Mouse (Mus musculus): ENCODE data around the gene Faf2. TPM values are rescaled to one million over a fixed set of nuclear protein-coding genes. Genes with fewer than 3 reads are reported as not detected.

Gene Faf2
- total and polyA plus RNA-seq, 3 experiments, result 40.8 to 51.7 (median 43.7) TPM

DNA sequence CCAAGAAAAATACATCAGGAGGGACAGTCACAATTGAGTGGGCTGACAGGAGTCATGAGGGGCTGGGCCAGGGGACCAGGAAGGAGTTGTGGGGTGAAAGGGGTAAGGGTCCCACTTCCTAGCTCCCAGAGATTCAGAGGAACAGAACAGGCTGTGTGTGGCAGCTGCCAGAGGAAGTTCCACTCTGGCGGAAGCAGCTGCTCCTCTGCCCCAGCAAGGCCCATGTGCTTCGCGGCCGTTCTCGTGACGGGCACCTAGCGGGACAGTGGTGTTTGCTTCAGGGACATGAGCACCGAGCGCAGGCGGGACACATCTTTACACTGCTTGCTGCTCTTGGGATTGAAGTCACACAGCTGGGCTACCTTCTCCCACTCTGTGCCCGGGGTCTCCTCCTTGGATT is 28.0 kb upstream of the Faf2 start:
- H3K4me1 ChIP-seq (ENCODE audit: control insufficient read depth in 1 of 2, insufficient read depth in 2 of 2), result peaks cover 4 to 13% of the 10 kb centered on the region in 2 experiments
- dilution Hi-C loops (cut with MboI; ENCODE audit: extremely low pct_ligation_motif_present, extremely low pct_unique_long_range_greater_than_20kb, low sequenced_read_pairs), result no loop called here
- no peak for DNase-seq (ENCODE audit: extremely low read depth)
- H3K27ac ChIP-seq (ENCODE audit: insufficient read depth, low read depth), result no peak overlapping the region
- H3K4me3 ChIP-seq (replicated peaks in 1 of 3; ENCODE audit: low read depth in 2 of 3, low read length in 2 of 3, poor library complexity in 1 of 3), result no peak overlapping the region
- peaks cover 16% of the 10 kb centered on the region for H3K79me2 ChIP-seq (replicated peaks; ENCODE audit: control insufficient read depth, extremely low read depth, insufficient read depth, poor library complexity, severe bottlenecking)
- no peak for TF ChIP-seq CHD1 (IDR thresholded peaks at IDR 0.05; ENCODE audit: low read depth, low read length)
- no peak for TF ChIP-seq ETS1 (conservative IDR thresholded peaks at IDR 0.05; ENCODE audit: low read depth, low read length)
- TF ChIP-seq CTCF (conservative IDR thresholded peaks at IDR 0.05 in 1 of 2, IDR thresholded peaks at IDR 0.05 in 1 of 2; ENCODE audit: low read depth in 2 of 2, low read length in 2 of 2), result no peak
- TF ChIP-seq ZC3H11A (IDR thresholded peaks at IDR 0.05; ENCODE audit: low read depth, low read length), result no peak
- TF ChIP-seq TBP (conservative IDR thresholded peaks at IDR 0.05; ENCODE audit: low read depth, low read length), result no peak
- H3K9me3 ChIP-seq (replicated peaks; ENCODE audit: low read length), result no peaks in the 10 kb centered on the region
- no peak overlapping the region for H3K4me2 ChIP-seq (ENCODE audit: insufficient read depth, low read depth, poor library complexity, severe bottlenecking)
- H3K36me3 ChIP-seq (replicated peaks in 1 of 2; ENCODE audit: control insufficient read depth in 1 of 2, insufficient read depth in 1 of 2, low read length in 1 of 2), result peaks cover 6 to 70% of the 10 kb centered on the region in 2 experiments
- no peak overlapping the region for H3K9ac ChIP-seq (ENCODE audit: insufficient read depth, low read depth)
- in situ Hi-C loops (cut with MboI; ENCODE audit: low pct_ligation_motif_present, low pct_unique_long_range_greater_than_20kb, low sequenced_read_pairs), result no loop called here
- H3K27me3 ChIP-seq (replicated peaks), result no peaks in the 10 kb centered on the region

GRCm38 (mm10) chr13:54596107-54596690 is 25.4 kb upstream of the Faf2 start:
- Histone ChIP-seq H3K27me3 (replicated peaks) (no peaks in the 10 kb centered on the region), H3K9me3 (replicated peaks; ENCODE audit: low read length) (no peaks in the 10 kb centered on the region), H3K27ac (ENCODE audit: insufficient read depth, low read depth) (no peak overlapping the region), H3K4me3 (replicated peaks in 1 of 3; ENCODE audit: low read depth in 2 of 3, low read length in 2 of 3, poor library complexity in 1 of 3) (no peak overlapping the region), H3K79me2 (replicated peaks; ENCODE audit: control insufficient read depth, extremely low read depth, insufficient read depth, poor library complexity, severe bottlenecking) (peaks cover 5% of the 10 kb centered on the region; the same call in 1 of the 2 replicates), H3K4me2 (ENCODE audit: insufficient read depth, low read depth, poor library complexity, severe bottlenecking) (no peak overlapping the region), H3K9ac (ENCODE audit: insufficient read depth, low read depth) (no peak overlapping the region), H3K4me1 (ENCODE audit: control insufficient read depth in 1 of 2, insufficient read depth in 2 of 2) (peaks cover 2 to 9% of the 10 kb centered on the region in 2 experiments; a peak in 3 of 4 replicates), H3K36me3 (replicated peaks in 1 of 2; ENCODE audit: control insufficient read depth in 1 of 2, insufficient read depth in 1 of 2, low read length in 1 of 2) (peaks cover 11 to 83% of the 10 kb centered on the region in 2 experiments)
- DNase-seq (ENCODE audit: extremely low read depth), result no peak
- dilution Hi-C loops (cut with MboI; ENCODE audit: extremely low pct_ligation_motif_present, extremely low pct_unique_long_range_greater_than_20kb, low sequenced_read_pairs), result no loop called here
- in situ Hi-C loops (cut with MboI; ENCODE audit: low pct_ligation_motif_present, low pct_unique_long_range_greater_than_20kb, low sequenced_read_pairs), result no loop called here
- TF ChIP-seq MXI1 (IDR thresholded peaks at IDR 0.05; ENCODE audit: low read depth, low read length), result no peak

DNA sequence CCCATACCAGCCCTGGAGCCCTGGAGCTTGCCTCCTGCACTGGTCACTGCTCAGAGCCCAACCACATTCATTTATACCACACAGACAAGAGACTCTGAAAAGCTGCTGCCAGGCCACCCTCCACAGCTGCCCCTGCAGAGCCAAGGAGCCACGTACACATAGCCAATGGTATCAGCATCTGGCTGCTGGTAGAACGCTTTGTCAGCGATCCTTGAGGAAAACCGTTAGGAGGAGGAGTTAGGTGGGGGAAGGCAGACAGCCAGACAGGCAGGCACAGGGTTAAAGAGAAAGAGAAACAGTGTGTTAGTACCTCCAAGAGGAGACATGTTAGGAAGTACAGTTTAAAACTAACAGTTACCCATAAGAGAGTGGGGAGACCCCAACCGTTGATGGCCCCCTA is 24.7 kb upstream of the Faf2 start:
- Histone ChIP-seq H3K36me3 (replicated peaks in 1 of 2; ENCODE audit: control insufficient read depth in 1 of 2, insufficient read depth in 1 of 2, low read length in 1 of 2) (peaks cover 11 to 81% of the 10 kb centered on the region in 2 experiments), H3K9ac (ENCODE audit: insufficient read depth, low read depth) (no peak overlapping the region), H3K9me3 (replicated peaks; ENCODE audit: low read length) (no peaks in the 10 kb centered on the region), H3K4me1 (ENCODE audit: control insufficient read depth in 1 of 2, insufficient read depth in 2 of 2) (peaks cover 0 to 3% of the 10 kb centered on the region in 2 experiments; a peak in 2 of 4 replicates), H3K4me2 (ENCODE audit: insufficient read depth, low read depth, poor library complexity, severe bottlenecking) (no peak overlapping the region), H3K27ac (ENCODE audit: insufficient read depth, low read depth) (no peak overlapping the region), H3K79me2 (replicated peaks; ENCODE audit: control insufficient read depth, extremely low read depth, insufficient read depth, poor library complexity, severe bottlenecking) (no peaks in the 10 kb centered on the region), H3K27me3 (replicated peaks) (no peaks in the 10 kb centered on the region), H3K4me3 (replicated peaks in 1 of 3; ENCODE audit: low read depth in 2 of 3, low read length in 2 of 3, poor library complexity in 1 of 3) (no peak overlapping the region)
- dilution Hi-C loops (cut with MboI; ENCODE audit: extremely low pct_ligation_motif_present, extremely low pct_unique_long_range_greater_than_20kb, low sequenced_read_pairs) (no loop called here), in situ Hi-C loops (cut with MboI; ENCODE audit: low pct_ligation_motif_present, low pct_unique_long_range_greater_than_20kb, low sequenced_read_pairs) (no loop called here)
- DNase-seq (ENCODE audit: extremely low read depth), result no peak
- TF ChIP-seq ZC3H11A (IDR thresholded peaks at IDR 0.05; ENCODE audit: low read depth, low read length), result no peak

All from CH12.LX (cell line).